Mouse (Mus musculus) layer of hippocampus, adult 18-20 months (tissue): ENCODE data around the gene Gtf2h4. TPM values are rescaled to one million over a fixed set of nuclear protein-coding genes. Genes with fewer than 3 reads are reported as not detected.

Source experiments
- DNase-seq, 2 experiments: peaks; one replicate each; pipeline ENCODE4 v3.0.0; 2022; ENCODE audit warnings: low spot score in 2 of 2
- total RNA-seq, 2 experiments: library from RNA; stranded (reverse); gene quantifications; 2 replicates each; pipeline ENCODE4 v1.2.3; 2021

Gtf2h4 gene
- total RNA-seq, 2 experiments from 2014 or later, result 33.3 to 34.5 TPM

GRCm38 (mm10) chr17:35643609-35644236 lies 29.8 kb downstream of the Gtf2h4 start, which contains the start of gene Mucl3:
Gene Mucl3, minus strand, starts transcription at chr17:35643695.
- no peak for DNase-seq

GRCm38 (mm10) chr17:35639352-35639751 lies 34.2 kb downstream of the Gtf2h4 start:
- DNase-seq, result no peak

GRCm38 (mm10) chr17:35638475-35639190 lies 34.9 kb downstream of the Gtf2h4 start:
- peak in 1 of 2 experiments; percentile 63 for DNase-seq

- no peak for DNase-seq
These were observed 37.2 kb downstream of the Gtf2h4 start for GRCm38 (mm10) chr17:35636363-35636762.

GRCm38 (mm10) chr17:35635699-35636111 lies 37.8 kb downstream of the Gtf2h4 start:
- peak; percentile 72 to 88 for DNase-seq

GRCm38 (mm10) chr17:35635202-35635601 lies 38.3 kb downstream of the Gtf2h4 start:
- no peak for DNase-seq

GRCm38 (mm10) chr17:35633992-35634391 lies 39.5 kb downstream of the Gtf2h4 start:
- peak; percentile 32 to 39 for DNase-seq

- no peak for DNase-seq
These were observed 47.0 kb downstream of the Gtf2h4 start, which contains the start of gene Gm9573 for GRCm38 (mm10) chr17:35626537-35626936. Gene Gm9573, minus strand, starts transcription at chr17:35626637.

Other genes starting within 250 kb of the Gtf2h4 start
- under 1 TPM; 0.20 to 0.52 TPM for gene H2-Q6, start 248.9 kb downstream of the Gtf2h4 start, total RNA-seq
- gene H2-Q7, start 234.6 kb downstream of the Gtf2h4 start, total RNA-seq, result under 1 TPM; 0.54 to 0.63 TPM
- under 1 TPM; 0.10 to 0.15 TPM for gene H2-Q10, start 203.7 kb downstream of the Gtf2h4 start, total RNA-seq
- under 1 TPM; 0.22 to 0.23 TPM for gene Pou5f1, start 167.7 kb downstream of the Gtf2h4 start, total RNA-seq
- gene Tcf19, start 156.9 kb downstream of the Gtf2h4 start, total RNA-seq, result 1 to 10 TPM; 4.5 to 5.7 TPM
- gene Cchcr1, start 156.6 kb downstream of the Gtf2h4 start, total RNA-seq, result 10 to 100 TPM in 1 of 2 experiments, 1 to 10 TPM in 1; 9.5 to 12.0 TPM
- gene Psors1c2, start 140.5 kb downstream of the Gtf2h4 start, total RNA-seq, result under 1 TPM; 0.41 to 0.79 TPM
- under 1 TPM; 0.20 to 0.22 TPM for gene Cdsn, start 121.6 kb downstream of the Gtf2h4 start, total RNA-seq
- gene 2300002M23Rik, start 106.3 kb downstream of the Gtf2h4 start, total RNA-seq, result not detected
- gene Sfta2, start 72.2 kb downstream of the Gtf2h4 start, total RNA-seq, result not detected
- gene Gm9573, start 47.1 kb downstream of the Gtf2h4 start, total RNA-seq, result not detected
- gene Mucl3, start 30.0 kb downstream of the Gtf2h4 start, total RNA-seq, result not detected
- 10 to 100 TPM; 35.9 to 37.4 TPM for gene Vars2, start 6.1 kb downstream of the Gtf2h4 start, total RNA-seq
- gene Ddr1, start 30.9 kb upstream of the Gtf2h4 start, total RNA-seq, result 10 to 100 TPM; 59.0 to 59.7 TPM
- gene Ier3, start 147.9 kb upstream of the Gtf2h4 start, total RNA-seq, result 1 to 10 TPM; 5.2 to 6.0 TPM
- 100 to 1,000 TPM; 122 to 131 TPM for gene Flot1, start 149.5 kb upstream of the Gtf2h4 start, total RNA-seq
- 100 to 1,000 TPM; 326 to 341 TPM for gene Tubb5, start 164.6 kb upstream of the Gtf2h4 start, total RNA-seq
- 10 to 100 TPM; 17.2 to 18.5 TPM for gene Mdc1, start 167.8 kb upstream of the Gtf2h4 start, total RNA-seq
- 1 to 10 TPM; 1.6 to 1.9 TPM for gene Nrm, start 187.6 kb upstream of the Gtf2h4 start, total RNA-seq
- 1 to 10 TPM; 7.1 to 7.6 TPM for gene Ppp1r18, start 191.9 kb upstream of the Gtf2h4 start, total RNA-seq
- gene Dhx16, start 206.1 kb upstream of the Gtf2h4 start, total RNA-seq, result 10 to 100 TPM; 25.0 to 30.2 TPM
- gene 2310061I04Rik, start 223.7 kb upstream of the Gtf2h4 start, total RNA-seq, result 10 to 100 TPM; 52.9 to 56.7 TPM
- 10 to 100 TPM; 51.0 to 59.0 TPM for gene Atat1, start 236.3 kb upstream of the Gtf2h4 start, total RNA-seq
- gene Mrps18b, start 242.7 kb upstream of the Gtf2h4 start, total RNA-seq, result 10 to 100 TPM; 37.8 to 44.3 TPM
- 10 to 100 TPM; 66.5 to 72.5 TPM for gene Ppp1r10, start 242.7 kb upstream of the Gtf2h4 start, total RNA-seq